Mouse (Mus musculus): ENCODE measurements around the gene Ap2b1.

DNA sequence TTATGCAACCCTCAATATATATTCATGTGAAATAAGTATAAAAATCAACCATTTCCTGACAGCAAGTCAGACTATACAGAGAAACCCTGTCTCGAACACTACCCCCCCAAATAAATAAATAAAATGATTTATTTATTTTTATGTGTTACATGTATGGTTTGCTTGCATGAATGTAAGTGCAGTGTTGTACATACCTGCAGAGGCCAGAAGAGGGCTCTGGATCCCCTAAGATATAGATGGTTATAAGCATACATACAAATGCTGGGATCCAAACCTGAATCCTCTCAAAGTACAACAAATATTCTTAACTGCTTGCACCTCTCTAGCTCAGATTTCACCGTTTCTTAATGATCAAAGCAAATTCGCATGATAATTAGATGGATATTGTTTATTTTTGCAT is 58.6 kb downstream of the Ap2b1 start:
- TF ChIP-seq POLR2A (IDR thresholded peaks at IDR 0.05; ENCODE audit: insufficient read length, low read depth) (no peak), SRF (IDR thresholded peaks at IDR 0.05; ENCODE audit: control insufficient read depth, insufficient read length, low read depth) (no peak), CEBPB (IDR thresholded peaks at IDR 0.05; ENCODE audit: insufficient read depth, poor library complexity, severe bottlenecking) (no peak), MAX (IDR thresholded peaks at IDR 0.05; ENCODE audit: low read depth) (no peak), USF1 (IDR thresholded peaks at IDR 0.05; ENCODE audit: low read depth) (no peak)
